Mouse (Mus musculus): ENCODE measurements around the gene Gm4756.
A peak's percentile ranks its signal among the peaks of the same experiment; 100 is the strongest.
"Not testable (repeated sequence)": the region's sequence is repeated elsewhere in the genome, so short reads cannot be mapped to it uniquely, and the experiment has no call there.

Gene Gm4756

DNA sequence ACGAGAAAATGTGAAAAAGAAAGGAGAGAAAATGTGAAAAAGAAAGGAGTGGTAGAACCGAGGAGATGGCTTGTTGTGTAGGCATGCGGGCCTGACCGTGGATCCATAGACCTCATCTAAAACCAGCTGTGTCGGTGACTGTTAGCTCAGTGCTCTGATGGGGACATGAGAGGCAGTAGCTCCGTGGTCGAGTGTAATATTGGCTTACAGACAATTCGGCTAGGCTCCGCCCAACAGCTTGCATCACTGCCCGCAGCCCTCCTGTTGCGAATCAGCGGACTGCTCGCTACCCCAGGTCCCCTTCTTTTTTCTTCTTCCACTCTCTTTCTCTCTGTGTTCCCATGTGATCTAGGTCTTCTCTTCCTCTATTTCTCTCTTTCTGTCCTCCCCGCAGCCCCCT is 540 bp downstream of the Gm4756 start:
- DNase-seq, result no peak

DNA sequence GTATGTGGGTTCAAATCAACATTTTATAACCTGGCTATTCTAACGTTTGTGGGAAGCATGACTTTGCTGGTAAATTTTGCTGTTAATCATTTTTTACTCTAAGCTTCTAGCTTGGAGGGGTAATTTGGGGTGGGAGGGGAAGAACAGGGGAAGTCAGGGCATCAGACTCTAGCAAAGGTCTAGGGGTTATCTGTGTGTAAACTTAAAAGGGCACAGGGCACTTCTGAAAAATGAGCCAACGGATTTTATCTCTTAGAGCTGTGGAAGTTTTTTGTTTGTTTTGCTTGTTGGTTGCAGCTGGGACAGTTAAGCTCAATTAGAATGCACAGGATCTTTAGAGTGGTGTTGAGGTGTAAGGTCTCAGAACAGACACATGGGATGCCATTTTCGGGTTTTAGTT is 11.4 kb downstream of the Gm4756 start:
- no peak for DNase-seq

DNA sequence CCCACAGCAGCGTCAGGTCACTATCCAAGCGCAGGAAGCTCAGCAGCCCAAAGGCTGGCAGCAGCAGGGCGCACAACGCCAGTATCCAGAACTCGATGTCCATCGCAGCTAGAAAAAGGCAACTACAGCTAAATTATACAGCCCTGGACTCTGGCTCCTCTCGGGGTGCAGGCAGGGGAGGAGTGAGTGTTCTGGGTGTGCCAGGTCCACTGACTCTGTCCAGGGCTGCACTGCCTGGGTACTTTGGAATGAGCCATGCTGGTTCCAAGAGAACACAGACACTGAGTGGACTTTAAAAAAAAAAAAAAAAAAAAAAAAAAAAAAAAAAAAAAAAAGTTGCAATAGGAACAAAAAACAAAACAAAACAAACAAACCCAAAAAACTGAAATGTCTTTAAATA is 20.7 kb downstream of the Gm4756 start:
- DNase-seq, result no peak

DNA sequence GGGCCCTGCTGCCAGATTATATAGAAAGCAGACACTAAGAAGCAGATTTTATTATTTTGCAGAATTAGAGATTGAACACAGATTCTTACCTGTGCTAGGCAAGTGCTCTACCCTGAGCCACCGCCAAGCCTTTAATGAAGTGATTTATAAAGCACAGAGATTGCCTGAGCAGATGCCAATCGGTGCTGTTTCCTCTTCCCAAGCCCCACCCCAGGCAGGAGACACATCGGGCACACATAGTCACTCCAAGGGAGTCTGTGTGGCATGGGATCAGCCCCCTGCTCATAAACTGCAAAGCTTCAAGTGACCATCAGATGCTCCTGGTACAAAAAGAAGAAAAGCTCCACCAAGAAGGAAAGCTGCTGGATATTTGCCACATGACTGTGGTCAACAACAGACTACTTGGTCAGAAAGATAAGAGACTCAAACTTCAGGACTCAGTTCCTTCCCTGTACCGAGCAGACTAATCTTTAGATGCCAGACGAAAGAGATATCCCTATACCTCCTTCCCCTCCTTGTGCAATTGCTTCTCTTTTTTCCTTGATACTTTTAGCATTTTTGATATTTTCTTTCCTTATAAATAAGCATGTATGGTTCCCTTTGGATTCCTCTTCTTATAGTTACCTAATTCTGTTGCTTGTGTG is 26.5 kb downstream of the Gm4756 start:
- no peak for DNase-seq

DNA sequence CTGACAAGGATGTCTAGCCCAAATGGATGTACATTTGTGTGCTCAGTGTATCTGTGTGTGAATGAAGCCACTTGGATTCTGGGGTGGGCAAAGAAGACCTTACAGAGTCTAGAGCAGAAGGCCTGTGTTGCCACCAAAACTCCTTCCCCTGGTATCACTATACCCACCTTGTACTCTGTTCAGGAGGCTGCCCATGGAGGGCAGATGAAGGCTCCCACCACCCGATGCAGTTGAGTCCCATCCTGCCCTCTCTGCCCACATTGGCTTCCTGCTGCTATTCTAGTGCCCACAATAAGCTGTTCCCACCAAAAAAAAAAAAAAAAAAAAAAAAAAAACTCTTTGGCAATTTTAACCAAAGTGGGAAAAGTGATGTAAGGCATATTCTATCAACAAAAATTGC is 28.0 kb downstream of the Gm4756 start:
- DNase-seq, result no peak

DNA sequence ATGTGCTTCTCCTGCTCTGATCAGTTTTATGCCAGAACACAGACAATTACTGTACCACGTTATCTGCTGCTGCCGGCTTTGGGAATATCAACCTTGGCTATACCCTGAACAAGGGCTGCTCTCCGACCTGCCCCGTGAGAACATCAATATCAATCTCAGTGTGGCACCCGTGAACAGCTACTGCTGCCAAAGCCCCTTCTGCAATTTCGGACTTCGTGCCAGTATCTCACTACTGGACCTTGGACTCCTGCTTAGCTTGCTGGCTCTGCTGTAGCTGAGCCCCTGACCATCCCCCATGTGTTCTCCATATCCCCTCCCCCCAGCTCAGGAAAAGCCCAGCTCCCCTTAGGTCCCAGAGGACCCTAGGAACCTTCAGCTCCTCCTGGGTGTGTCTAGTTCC is 28.6 kb downstream of the Gm4756 start:
- no peak for DNase-seq

GRCm38 (mm10) chr12:72612053-72612452 is 37.4 kb downstream of the Gm4756 start:
- no peak for DNase-seq

DNA sequence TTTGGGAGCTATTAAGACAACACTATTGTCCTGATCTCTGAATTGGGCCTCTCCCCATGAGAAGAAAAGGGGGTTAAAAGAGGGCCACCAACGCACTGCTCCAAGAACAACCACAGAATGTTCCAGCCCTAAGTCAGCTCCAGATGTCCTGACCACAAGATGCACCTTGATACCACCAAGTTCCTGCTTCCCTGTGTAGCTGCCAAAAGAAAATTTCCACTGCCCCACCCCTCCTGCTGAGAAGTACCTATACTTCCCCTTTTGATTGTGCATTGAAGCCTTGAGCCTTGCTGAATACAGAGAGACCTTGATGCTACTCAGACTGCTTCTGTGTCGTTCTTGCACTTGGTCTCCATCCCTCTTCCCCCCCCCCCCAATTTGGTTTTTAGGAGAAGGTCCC is 50.7 kb downstream of the Gm4756 start:
- DNase-seq, result not testable (repeated sequence)

DNA sequence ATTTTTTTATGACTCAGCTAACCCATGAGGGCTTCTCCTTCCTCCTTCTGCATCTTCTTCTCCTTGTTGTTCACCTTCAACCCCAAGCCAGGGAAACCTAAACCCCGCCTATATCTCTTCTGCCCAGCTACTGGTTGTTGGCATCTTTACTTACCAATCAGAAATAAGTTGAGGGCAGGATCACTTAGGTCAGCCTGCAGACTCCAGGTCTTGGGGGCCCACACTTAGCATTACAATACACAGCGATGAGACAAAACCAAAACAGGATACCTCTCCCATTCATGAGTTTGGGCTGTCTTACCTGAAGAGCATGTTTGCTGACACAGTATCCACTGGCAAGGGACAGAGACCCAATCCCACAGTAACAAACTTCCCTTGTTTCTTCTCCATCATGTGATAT is 55.5 kb downstream of the Gm4756 start:
- DNase-seq, result no peak

DNA sequence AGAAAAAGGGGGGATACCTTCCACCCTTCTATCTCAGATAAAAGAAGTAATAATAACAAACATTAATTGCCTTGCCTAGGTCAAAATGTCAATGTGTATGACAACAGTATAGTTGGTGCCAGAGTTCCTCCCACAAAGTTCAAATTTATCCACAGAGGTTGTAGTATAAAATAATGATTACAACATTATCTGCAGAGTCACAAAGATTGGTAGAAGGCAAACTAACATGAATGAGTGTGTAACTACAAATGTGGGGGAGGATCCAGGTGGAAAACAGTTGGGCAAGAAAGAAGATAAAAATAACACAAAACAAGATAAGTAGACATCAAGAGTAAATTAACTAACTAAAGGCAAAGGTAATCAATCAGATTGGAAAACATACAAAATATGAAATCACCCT is 56.5 kb downstream of the Gm4756 start:
- no peak for DNase-seq

- DNase-seq, result no peak
Observed at GRCm38 (mm10) chr12:72585339-72585738, 64.1 kb downstream of the Gm4756 start.

GRCm38 (mm10) chr12:72583099-72583498 is 66.4 kb downstream of the Gm4756 start:
- DNase-seq, result no peak

GRCm38 (mm10) chr12:72582021-72582420 is 67.4 kb downstream of the Gm4756 start:
- no peak for DNase-seq

- no peak for DNase-seq
Observed at GRCm38 (mm10) chr12:72564281-72564795, 85.1 kb downstream of the Gm4756 start.

GRCm38 (mm10) chr12:72554347-72554746 is 95.1 kb downstream of the Gm4756 start:
- DNase-seq, result no peak

DNA sequence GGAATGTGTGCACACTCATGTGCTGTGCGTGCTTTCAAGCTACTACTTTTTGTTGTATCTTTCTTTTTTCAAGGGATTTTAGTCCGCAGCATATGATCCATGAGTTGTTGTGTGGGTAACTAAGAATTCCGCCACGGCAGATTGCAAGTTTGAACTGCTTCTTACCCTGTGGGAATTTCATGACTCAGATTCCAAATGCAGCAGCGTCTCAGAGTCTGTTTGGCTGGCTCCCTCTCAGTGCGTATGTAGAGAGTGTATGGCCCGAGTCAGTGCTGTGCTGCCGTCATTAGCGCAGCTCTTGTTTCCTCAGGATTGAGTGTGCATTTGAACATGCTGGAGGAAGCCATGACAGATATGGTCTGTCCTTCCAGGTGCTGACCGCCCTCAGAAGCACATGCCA is 110.9 kb downstream of the Gm4756 start:
- no peak for DNase-seq

DNA sequence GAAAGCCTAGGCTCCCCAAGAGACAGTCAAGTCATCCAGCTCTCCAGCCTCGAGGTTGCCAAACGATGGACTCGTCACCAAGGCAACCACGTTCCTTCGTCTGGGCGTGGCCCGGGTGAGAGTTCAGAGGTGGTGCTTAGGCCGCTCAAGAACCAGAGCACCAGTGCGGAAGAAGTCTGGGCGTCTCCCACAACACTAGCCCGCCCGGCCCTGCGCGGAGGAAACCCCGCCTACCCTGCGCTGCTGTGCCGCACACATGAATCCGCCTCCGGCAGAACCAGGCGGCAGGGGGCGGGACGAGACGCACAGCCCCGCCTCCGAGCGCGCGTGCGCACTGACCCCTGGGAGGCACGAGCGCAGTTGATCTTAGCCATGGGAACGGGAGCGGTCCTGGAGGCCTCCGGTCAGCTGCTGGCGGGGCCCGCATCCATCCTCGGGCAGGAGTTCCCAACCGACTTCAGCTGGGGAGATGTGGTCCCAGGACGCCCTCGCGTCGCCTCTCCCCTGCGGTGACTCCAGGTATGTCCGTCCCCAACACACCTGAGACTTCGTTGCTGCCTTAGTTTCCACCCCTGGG is 113.4 kb downstream of the Gm4756 start, which contains the start of gene Pcnx4:
Gene Pcnx4 (plus strand): TSS at position 363 of the 577 bp plus-strand sequence.
- peak; percentile 93 to 96 for DNase-seq

- DNase-seq, result peak; percentile 24 to 25
Observed at GRCm38 (mm10) chr12:72535599-72535998, 113.9 kb downstream of the Gm4756 start.

DNA sequence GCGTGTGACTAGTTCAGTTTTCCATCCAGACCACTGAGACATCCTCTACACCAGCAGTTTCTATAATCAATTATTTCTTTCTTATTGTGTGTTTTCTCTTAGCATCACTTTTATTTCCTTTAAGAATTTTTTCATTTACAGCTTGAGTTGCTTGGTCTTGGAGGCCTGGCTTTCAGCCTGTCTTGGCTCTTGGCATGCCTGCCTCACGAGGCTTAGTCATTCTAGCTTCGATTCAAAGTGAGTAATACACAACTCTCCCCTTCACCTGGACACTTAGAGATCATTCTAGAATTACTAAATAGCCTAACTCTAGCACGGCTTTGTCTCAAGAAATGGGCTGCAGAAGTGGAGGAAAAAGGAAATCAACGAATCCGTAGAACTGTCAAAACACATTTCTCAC is 115.5 kb downstream of the Gm4756 start:
- no peak for DNase-seq

- no peak for DNase-seq
Observed at GRCm38 (mm10) chr12:72532303-72532702, 117.2 kb downstream of the Gm4756 start.
